Mouse (Mus musculus) kidney, adult 2 months (tissue): Measurements from ENCODE around the gene Emc4. TPM values are rescaled to one million over a fixed set of nuclear protein-coding genes. Genes with fewer than 3 reads are reported as not detected.

ENCODE experiments used
- DNase-seq: peaks from one replicate; pipeline ENCODE4 v3.0.0; 2021
- H3K27ac ChIP-seq: fragments of 200-500 bp; 2 replicates; pipeline ENCODE4 v1.5.1; 2012; ENCODE audit warnings: low read depth, low read length, control low read depth, inconsistent platforms; ENCODE audit not compliant: insufficient read depth
- H3K27me3 ChIP-seq: fragments of 200-500 bp; replicated peaks from 2 replicates; pipeline ENCODE4 v1.6.1; 2012; ENCODE audit warnings: mild to moderate bottlenecking, moderate library complexity, low read length, inconsistent platforms; ENCODE audit not compliant: control insufficient read depth, insufficient read depth
- H3K36me3 ChIP-seq: fragments of 200-500 bp; 2 replicates; pipeline ENCODE4 v1.6.1; 2012; ENCODE audit warnings: mild to moderate bottlenecking, moderate library complexity, low read length, inconsistent platforms; ENCODE audit not compliant: control insufficient read depth, insufficient read depth
- H3K4me1 ChIP-seq: fragments of 200-500 bp; 2 replicates; pipeline ENCODE4 v1.6.1; 2011; ENCODE audit warnings: low read length; ENCODE audit not compliant: control insufficient read depth, insufficient read depth
- H3K4me3 ChIP-seq: fragments of 200-500 bp; 2 replicates; pipeline ENCODE4 v1.5.1; 2011; ENCODE audit warnings: mild to moderate bottlenecking, low read depth, low read length, control low read depth; ENCODE audit not compliant: insufficient read depth
- CTCF ChIP-seq: fragments of 200-500 bp; conservative IDR thresholded peaks from 2 replicates; pipeline ENCODE4 v1.5.1; 2011; ENCODE audit warnings: low read depth, mild to moderate bottlenecking, control low read depth, low read length, moderate library complexity, mixed read lengths; ENCODE audit not compliant: insufficient read depth, insufficient read length
- POLR2A ChIP-seq: fragments of 200-500 bp; IDR thresholded peaks from one replicate; pipeline ENCODE4 v1.6.1; 2011; ENCODE audit warnings: low read depth, low read length, control low read depth
- WGBS: fragments of 180-500 bp; shearing (Covaris S2); methylation state at CpG from one replicate; pipeline ENCODE4 v1.1.7; 2018; 5-methylcytosine and 5-hydroxymethylcytosine counted together
- polyA plus RNA-seq: library from polyadenylated mRNA; depleted of rRNA; stranded (reverse); fragments of >200 nt; gene quantifications from 2 replicates; pipeline ENCODE4 v1.2.3, GENCODE M21; 2012; rRNA removed

Gene Emc4
- polyA plus RNA-seq, 1 experiment: 123 TPM

DNA sequence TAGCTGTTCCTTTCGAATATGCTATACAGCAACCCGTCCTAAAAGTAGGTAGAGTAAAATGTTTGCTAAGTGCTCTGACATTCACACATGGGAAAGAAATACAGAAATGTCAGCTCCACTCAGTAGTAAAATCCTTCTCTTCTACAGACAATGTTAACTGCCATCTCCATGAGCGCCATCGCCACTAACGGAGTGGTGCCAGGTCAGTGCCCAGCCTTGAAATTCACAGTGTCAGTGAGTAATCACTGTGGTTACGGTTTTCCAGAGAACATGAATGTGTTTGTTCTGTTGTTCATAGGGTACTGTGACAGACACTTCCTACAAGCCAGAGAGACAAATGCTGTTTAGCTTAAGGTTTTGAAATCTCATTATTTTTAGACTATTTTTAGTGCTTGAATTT is 30.6 kb downstream of the Emc4 start:
- Histone ChIP-seq H3K36me3 (peaks cover 13% of the 10 kb centered on the region), H3K4me3 (no peak overlapping the region), H3K4me1 (no peaks in the 10 kb centered on the region), H3K27me3 (no peaks in the 10 kb centered on the region), H3K27ac (no peak overlapping the region)
- TF ChIP-seq POLR2A: no peak
- no peak for TF ChIP-seq CTCF
- WGBS: 96% methylated on average over 6 of the region's 6 CpGs
- no peak for DNase-seq

DNA sequence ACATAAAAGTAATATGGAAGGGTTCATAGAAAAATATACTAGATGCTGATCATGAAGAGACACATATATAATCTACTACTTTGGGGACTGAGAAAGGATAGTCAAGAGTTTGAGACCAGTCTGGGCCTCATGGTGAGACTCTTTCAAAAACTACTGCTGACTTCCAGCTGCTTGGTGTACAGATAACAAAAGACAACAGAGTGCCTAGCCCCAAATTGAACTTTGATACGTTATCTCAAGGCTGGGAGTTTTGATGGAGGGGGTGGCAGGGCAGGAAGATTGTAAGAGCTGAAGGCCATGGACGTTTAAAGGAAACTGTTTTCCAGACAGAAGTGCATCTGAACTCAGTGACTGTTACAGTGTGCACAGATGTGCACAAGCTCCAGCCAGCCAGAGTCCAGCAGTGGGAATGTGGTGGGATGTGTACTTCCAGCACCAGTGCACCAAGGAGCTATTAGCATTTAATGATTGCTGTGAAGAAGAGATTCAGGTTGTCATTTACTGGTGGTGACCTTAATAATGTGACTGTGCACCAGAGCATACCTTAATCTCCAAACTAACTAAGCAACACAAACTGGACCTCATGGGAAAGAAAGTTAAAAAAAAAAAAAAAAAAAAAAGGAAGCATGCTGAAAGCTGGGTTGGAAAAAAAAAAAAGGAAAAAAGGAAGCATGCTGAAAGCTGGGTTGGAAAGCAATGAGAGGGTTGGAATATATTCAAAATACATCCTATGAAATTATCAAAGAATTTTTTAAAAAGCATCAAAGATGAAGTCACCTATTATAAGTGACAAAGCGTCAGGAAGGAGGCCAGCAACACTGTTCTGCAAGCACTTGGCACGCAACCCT is 35.6 kb downstream of the Emc4 start:
- Histone ChIP-seq H3K27ac (no peak overlapping the region), H3K36me3 (peaks cover 5% of the 10 kb centered on the region), H3K4me3 (no peak overlapping the region), H3K27me3 (no peaks in the 10 kb centered on the region), H3K4me1 (no peaks in the 10 kb centered on the region)
- WGBS: 49% methylated on average over 4 of the region's 4 CpGs
- no peak for TF ChIP-seq CTCF
- no peak for TF ChIP-seq POLR2A
- DNase-seq: no peak

DNA sequence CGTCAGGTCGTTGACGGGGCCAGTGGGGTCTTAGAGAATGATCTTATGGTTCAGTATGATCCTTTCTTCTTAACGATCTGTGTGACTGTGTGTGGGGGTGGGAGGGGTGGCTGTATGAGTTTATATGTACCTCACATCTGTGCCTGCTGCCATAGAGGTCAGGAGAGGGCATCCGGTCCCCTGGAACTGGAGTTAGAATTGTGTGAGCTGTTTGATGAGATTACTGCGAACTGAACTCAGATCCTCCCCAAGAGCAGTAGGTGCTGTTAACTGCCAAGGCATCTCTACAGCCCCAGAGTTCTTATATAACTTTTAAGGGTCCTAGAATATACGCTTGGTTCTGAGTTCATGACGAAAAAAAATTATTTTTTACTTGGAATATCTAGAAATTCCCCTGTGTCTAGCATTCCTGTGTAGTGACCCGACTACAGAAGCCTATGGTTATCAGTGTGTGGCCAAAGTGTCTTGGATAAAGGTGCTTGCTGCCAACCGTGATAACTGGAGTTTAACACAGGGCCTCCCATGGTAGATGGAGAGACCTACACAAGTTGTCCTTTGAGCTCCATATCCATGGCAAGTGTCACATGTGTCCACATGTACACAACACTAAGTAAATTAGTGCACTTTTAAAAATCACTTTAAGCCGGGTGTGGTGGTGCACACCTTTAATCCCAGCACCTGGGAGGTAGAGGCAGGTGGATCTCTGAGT is 39.6 kb downstream of the Emc4 start:
- WGBS: 79% methylated on average over 11 of the region's 11 CpGs
- no peak overlapping the region for H3K27ac ChIP-seq
- H3K4me3 ChIP-seq: no peak overlapping the region
- no peak for DNase-seq
- no peaks in the 10 kb centered on the region for H3K36me3 ChIP-seq
- H3K27me3 ChIP-seq: no peaks in the 10 kb centered on the region
- H3K4me1 ChIP-seq: no peaks in the 10 kb centered on the region
- TF ChIP-seq CTCF (no peak), POLR2A (no peak)

DNA sequence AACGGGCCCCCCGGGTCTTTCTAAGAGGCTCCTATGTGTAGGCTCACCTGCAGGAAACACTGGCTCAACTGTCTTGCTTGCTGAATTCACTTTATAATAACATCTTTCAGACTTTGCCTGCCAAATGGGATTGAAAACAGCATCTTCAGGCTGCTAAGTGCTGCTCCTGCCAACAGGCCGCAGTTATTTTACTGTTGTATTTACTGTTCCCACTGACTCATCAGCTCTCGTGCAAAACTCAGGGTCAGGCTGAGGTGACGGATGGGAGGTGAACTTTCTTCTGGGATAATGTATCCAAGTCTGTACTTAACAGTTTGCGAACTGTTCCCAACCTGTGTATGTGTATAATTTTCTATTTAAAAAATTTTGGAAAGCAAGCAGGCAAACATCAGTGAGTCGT is 48.9 kb downstream of the Emc4 start:
- 70% methylated on average over 7 of the region's 7 CpGs for whole genome bisulfite sequencing
- no peak for DNase-seq
- Histone ChIP-seq H3K4me3 (no peak overlapping the region), H3K27me3 (no peaks in the 10 kb centered on the region), H3K27ac (no peak overlapping the region), H3K4me1 (no peaks in the 10 kb centered on the region), H3K36me3 (no peaks in the 10 kb centered on the region; the same call in 1 of the 2 replicates)
- TF ChIP-seq CTCF (no peak), POLR2A (no peak)

DNA sequence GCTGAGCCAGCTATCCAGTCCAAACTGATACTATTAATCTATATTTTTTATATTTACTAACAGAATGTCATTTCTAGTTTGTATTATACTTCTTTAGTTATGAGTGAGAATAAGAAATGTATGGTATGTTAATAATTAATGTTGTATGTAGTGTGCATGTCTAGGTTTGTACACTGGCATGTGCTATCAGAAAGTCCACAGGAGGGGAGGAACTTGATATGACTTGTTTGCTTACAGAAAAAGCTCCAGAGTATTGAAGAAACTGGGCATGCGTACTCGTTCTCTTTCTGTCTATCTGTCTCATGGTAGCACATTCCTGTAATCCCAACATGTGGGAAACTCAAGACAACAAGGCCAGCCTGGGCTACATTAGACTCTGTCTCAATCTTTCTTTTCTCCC is 49.6 kb downstream of the Emc4 start:
- Histone ChIP-seq H3K4me3 (no peak overlapping the region), H3K27me3 (no peaks in the 10 kb centered on the region), H3K4me1 (no peaks in the 10 kb centered on the region), H3K36me3 (no peaks in the 10 kb centered on the region; the same call in 1 of the 2 replicates), H3K27ac (no peak overlapping the region)
- DNase-seq: no peak
- TF ChIP-seq CTCF (no peak), POLR2A (no peak)
- 85% methylated on average over 2 of the region's 2 CpGs for whole genome bisulfite sequencing

DNA sequence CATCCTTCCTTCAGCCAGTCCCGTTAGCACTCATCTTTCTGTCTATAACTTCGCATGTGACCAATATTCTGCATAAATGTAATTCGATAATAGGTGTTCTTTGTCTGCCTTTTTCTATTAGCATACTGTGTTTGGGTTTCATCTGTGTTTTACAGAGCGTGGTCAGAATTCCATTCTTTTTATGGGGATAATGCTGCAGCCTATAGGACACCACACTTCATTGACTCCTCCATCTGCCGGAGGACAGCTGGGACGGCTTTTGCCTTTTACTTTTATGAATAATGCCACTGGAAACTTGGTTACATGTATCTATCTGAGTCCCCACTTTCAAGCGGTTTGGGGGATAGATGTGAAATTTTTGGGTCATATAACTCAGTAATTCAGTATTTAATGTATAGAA is 52.2 kb downstream of the Emc4 start:
- Histone ChIP-seq H3K4me1 (no peaks in the 10 kb centered on the region), H3K36me3 (no peaks in the 10 kb centered on the region; the same call in 1 of the 2 replicates), H3K4me3 (no peak overlapping the region), H3K27me3 (no peaks in the 10 kb centered on the region), H3K27ac (no peak overlapping the region)
- no peak for DNase-seq
- TF ChIP-seq CTCF: no peak
- no peak for TF ChIP-seq POLR2A
- 92% methylated on average over 7 of the region's 7 CpGs for WGBS

Other genes with a start within 250 kb of the Emc4 start
- not detected in 2 replicates for gene Olfr1316, start 233.1 kb downstream of the Emc4 start, polyA plus RNA-seq
- gene Olfr1317, start 227.7 kb downstream of the Emc4 start, polyA plus RNA-seq: not detected in 2 replicates
- not detected in 2 replicates for gene Olfr1318, start 213.8 kb downstream of the Emc4 start, polyA plus RNA-seq
- gene Lpcat4, start 128.6 kb downstream of the Emc4 start, polyA plus RNA-seq: 22.5 and 22.6 TPM in 2 replicates
- gene Nutm1, start 108.7 kb downstream of the Emc4 start, polyA plus RNA-seq: 0.02 TPM in 1 of 2 replicates, not detected in the other
- 166 and 167 TPM in 2 replicates for gene Nop10, start 106.1 kb downstream of the Emc4 start, polyA plus RNA-seq
- 27.8 and 29.6 TPM in 2 replicates for gene Slc12a6, start 102.2 kb downstream of the Emc4 start, polyA plus RNA-seq
- gene Gm21985, start 101.7 kb downstream of the Emc4 start, polyA plus RNA-seq: not detected in 2 replicates
- gene Katnbl1, start 11.2 kb upstream of the Emc4 start, polyA plus RNA-seq: 1.5 and 2.4 TPM in 2 replicates
- 12.1 and 14.5 TPM in 2 replicates for gene Emc7, start 87.0 kb upstream of the Emc4 start, polyA plus RNA-seq
- not detected in 2 replicates for gene Chrm5, start 112.7 kb upstream of the Emc4 start, polyA plus RNA-seq
- 6.5 and 9.5 TPM in 2 replicates for gene Aven, start 124.9 kb upstream of the Emc4 start, polyA plus RNA-seq